Mouse (Mus musculus): ENCODE results near the gene Nell1. TPM values are rescaled to one million over a fixed set of nuclear protein-coding genes. Genes with fewer than 3 reads are reported as not detected.

Nell1 gene
- polyA plus RNA-seq, 1 experiment from 2014 or later = 0.61 TPM

- Histone ChIP-seq H3K27ac (replicated peaks in 1 of 2; ENCODE audit: control insufficient read depth in 1 of 2, insufficient read depth in 1 of 2, low read depth in 2 of 2, low read length in 2 of 2) (no peak overlapping the region), H3K4me2 (ENCODE audit: low read length) (no peak overlapping the region), H3K4me3 (ENCODE audit: control insufficient read depth in 1 of 2, insufficient read depth in 1 of 2, low read depth in 1 of 2, low read length in 2 of 2) (no peak overlapping the region), H3K4me1 (ENCODE audit: control insufficient read depth in 2 of 2, insufficient read depth in 2 of 2, low read length in 2 of 2) (no peaks in the 10 kb centered on the region), H3K36me3 (ENCODE audit: control insufficient read depth, insufficient read depth, low read length) (no peaks in the 10 kb centered on the region), H3K9me3 (ENCODE audit: control insufficient read depth, low read length) (no peaks in the 10 kb centered on the region), H3K27me3 (ENCODE audit: control insufficient read depth, insufficient read depth, low read length) (no peaks in the 10 kb centered on the region), H3K9ac (ENCODE audit: low read length) (no peak overlapping the region)
- ATAC-seq (ENCODE audit: insufficient number of reproducible peaks, insufficient read depth, low FRiP score, low read depth) = no peak
Observed at GRCm38 (mm10) chr7:50773516-50773915, 798.9 kb downstream of the Nell1 start.

GRCm38 (mm10) chr7:50781105-50781504 is 806.4 kb downstream of the Nell1 start:
- Histone ChIP-seq H3K27ac (replicated peaks in 1 of 2; ENCODE audit: control insufficient read depth in 1 of 2, insufficient read depth in 1 of 2, low read depth in 2 of 2, low read length in 2 of 2) (no peak overlapping the region), H3K27me3 (ENCODE audit: control insufficient read depth, insufficient read depth, low read length) (no peaks in the 10 kb centered on the region), H3K4me3 (ENCODE audit: control insufficient read depth in 1 of 2, insufficient read depth in 1 of 2, low read depth in 1 of 2, low read length in 2 of 2) (no peak overlapping the region), H3K9me3 (ENCODE audit: control insufficient read depth, low read length) (no peaks in the 10 kb centered on the region), H3K36me3 (ENCODE audit: control insufficient read depth, insufficient read depth, low read length) (no peaks in the 10 kb centered on the region), H3K9ac (ENCODE audit: low read length) (no peak overlapping the region), H3K4me1 (ENCODE audit: control insufficient read depth in 2 of 2, insufficient read depth in 2 of 2, low read length in 2 of 2) (no peaks in the 10 kb centered on the region), H3K4me2 (ENCODE audit: low read length) (no peak overlapping the region)
- no peak for ATAC-seq (ENCODE audit: insufficient number of reproducible peaks, insufficient read depth, low FRiP score, low read depth)
- 64% methylated on average over 1 of the region's 1 CpGs for WGBS

GRCm38 (mm10) chr7:50783652-50784051 is 809.0 kb downstream of the Nell1 start:
- Histone ChIP-seq H3K4me2 (ENCODE audit: low read length) (no peak overlapping the region), H3K36me3 (ENCODE audit: control insufficient read depth, insufficient read depth, low read length) (no peaks in the 10 kb centered on the region), H3K9me3 (ENCODE audit: control insufficient read depth, low read length) (no peaks in the 10 kb centered on the region), H3K9ac (ENCODE audit: low read length) (no peak overlapping the region), H3K27me3 (ENCODE audit: control insufficient read depth, insufficient read depth, low read length) (no peaks in the 10 kb centered on the region), H3K4me1 (ENCODE audit: control insufficient read depth in 2 of 2, insufficient read depth in 2 of 2, low read length in 2 of 2) (no peaks in the 10 kb centered on the region), H3K4me3 (ENCODE audit: control insufficient read depth in 1 of 2, insufficient read depth in 1 of 2, low read depth in 1 of 2, low read length in 2 of 2) (no peak overlapping the region), H3K27ac (replicated peaks in 1 of 2; ENCODE audit: control insufficient read depth in 1 of 2, insufficient read depth in 1 of 2, low read depth in 2 of 2, low read length in 2 of 2) (no peak overlapping the region)
- no peak for ATAC-seq (ENCODE audit: insufficient number of reproducible peaks, insufficient read depth, low FRiP score, low read depth)
- 50% methylated on average over 1 of the region's 1 CpGs for WGBS

- Histone ChIP-seq H3K27me3 (ENCODE audit: control insufficient read depth, insufficient read depth, low read length) (no peaks in the 10 kb centered on the region), H3K9ac (ENCODE audit: low read length) (no peak overlapping the region), H3K36me3 (ENCODE audit: control insufficient read depth, insufficient read depth, low read length) (no peaks in the 10 kb centered on the region), H3K4me3 (ENCODE audit: control insufficient read depth in 1 of 2, insufficient read depth in 1 of 2, low read depth in 1 of 2, low read length in 2 of 2) (no peak overlapping the region), H3K9me3 (ENCODE audit: control insufficient read depth, low read length) (no peaks in the 10 kb centered on the region), H3K27ac (replicated peaks in 1 of 2; ENCODE audit: control insufficient read depth in 1 of 2, insufficient read depth in 1 of 2, low read depth in 2 of 2, low read length in 2 of 2) (no peak overlapping the region), H3K4me1 (ENCODE audit: control insufficient read depth in 2 of 2, insufficient read depth in 2 of 2, low read length in 2 of 2) (no peaks in the 10 kb centered on the region), H3K4me2 (ENCODE audit: low read length) (no peak overlapping the region)
- ATAC-seq (ENCODE audit: insufficient number of reproducible peaks, insufficient read depth, low FRiP score, low read depth) = no peak
- WGBS = 54% methylated on average over 7 of the region's 7 CpGs
Observed at GRCm38 (mm10) chr7:50826180-50826579, 851.5 kb downstream of the Nell1 start.

GRCm38 (mm10) chr7:50832799-50833198 is 858.1 kb downstream of the Nell1 start:
- Histone ChIP-seq H3K27ac (replicated peaks in 1 of 2; ENCODE audit: control insufficient read depth in 1 of 2, insufficient read depth in 1 of 2, low read depth in 2 of 2, low read length in 2 of 2) (no peak overlapping the region), H3K36me3 (ENCODE audit: control insufficient read depth, insufficient read depth, low read length) (no peaks in the 10 kb centered on the region), H3K27me3 (ENCODE audit: control insufficient read depth, insufficient read depth, low read length) (no peaks in the 10 kb centered on the region), H3K9me3 (ENCODE audit: control insufficient read depth, low read length) (no peaks in the 10 kb centered on the region), H3K9ac (ENCODE audit: low read length) (no peak overlapping the region), H3K4me1 (ENCODE audit: control insufficient read depth in 2 of 2, insufficient read depth in 2 of 2, low read length in 2 of 2) (no peaks in the 10 kb centered on the region), H3K4me2 (ENCODE audit: low read length) (no peak overlapping the region), H3K4me3 (ENCODE audit: control insufficient read depth in 1 of 2, insufficient read depth in 1 of 2, low read depth in 1 of 2, low read length in 2 of 2) (no peak overlapping the region)
- 49% methylated on average over 3 of the region's 3 CpGs for WGBS
- ATAC-seq (ENCODE audit: insufficient number of reproducible peaks, insufficient read depth, low FRiP score, low read depth) = no peak

GRCm38 (mm10) chr7:50842646-50843045 is 868.0 kb downstream of the Nell1 start:
- Histone ChIP-seq H3K9ac (ENCODE audit: low read length) (no peak overlapping the region), H3K9me3 (ENCODE audit: control insufficient read depth, low read length) (no peaks in the 10 kb centered on the region), H3K27ac (replicated peaks in 1 of 2; ENCODE audit: control insufficient read depth in 1 of 2, insufficient read depth in 1 of 2, low read depth in 2 of 2, low read length in 2 of 2) (no peak overlapping the region), H3K27me3 (ENCODE audit: control insufficient read depth, insufficient read depth, low read length) (no peaks in the 10 kb centered on the region), H3K36me3 (ENCODE audit: control insufficient read depth, insufficient read depth, low read length) (no peaks in the 10 kb centered on the region), H3K4me1 (ENCODE audit: control insufficient read depth in 2 of 2, insufficient read depth in 2 of 2, low read length in 2 of 2) (no peaks in the 10 kb centered on the region), H3K4me3 (ENCODE audit: control insufficient read depth in 1 of 2, insufficient read depth in 1 of 2, low read depth in 1 of 2, low read length in 2 of 2) (no peak overlapping the region), H3K4me2 (ENCODE audit: low read length) (no peak overlapping the region)
- ATAC-seq (ENCODE audit: insufficient number of reproducible peaks, insufficient read depth, low FRiP score, low read depth) = no peak

- Histone ChIP-seq H3K4me3 (ENCODE audit: control insufficient read depth in 1 of 2, insufficient read depth in 1 of 2, low read depth in 1 of 2, low read length in 2 of 2) (no peak overlapping the region), H3K27me3 (ENCODE audit: control insufficient read depth, insufficient read depth, low read length) (no peaks in the 10 kb centered on the region), H3K9ac (ENCODE audit: low read length) (no peak overlapping the region), H3K4me1 (ENCODE audit: control insufficient read depth in 2 of 2, insufficient read depth in 2 of 2, low read length in 2 of 2) (no peaks in the 10 kb centered on the region), H3K9me3 (ENCODE audit: control insufficient read depth, low read length) (no peaks in the 10 kb centered on the region), H3K36me3 (ENCODE audit: control insufficient read depth, insufficient read depth, low read length) (no peaks in the 10 kb centered on the region), H3K27ac (replicated peaks in 1 of 2; ENCODE audit: control insufficient read depth in 1 of 2, insufficient read depth in 1 of 2, low read depth in 2 of 2, low read length in 2 of 2) (no peak overlapping the region), H3K4me2 (ENCODE audit: low read length) (no peak overlapping the region)
- WGBS = 58% methylated on average over 1 of the region's 1 CpGs
- ATAC-seq (ENCODE audit: insufficient number of reproducible peaks, insufficient read depth, low FRiP score, low read depth) = no peak
Observed at GRCm38 (mm10) chr7:50847921-50848320, 873.3 kb downstream of the Nell1 start.

- Histone ChIP-seq H3K27me3 (ENCODE audit: control insufficient read depth, insufficient read depth, low read length) (no peaks in the 10 kb centered on the region), H3K9ac (ENCODE audit: low read length) (no peak overlapping the region), H3K36me3 (ENCODE audit: control insufficient read depth, insufficient read depth, low read length) (no peaks in the 10 kb centered on the region), H3K4me3 (ENCODE audit: control insufficient read depth in 1 of 2, insufficient read depth in 1 of 2, low read depth in 1 of 2, low read length in 2 of 2) (no peak overlapping the region), H3K4me1 (ENCODE audit: control insufficient read depth in 2 of 2, insufficient read depth in 2 of 2, low read length in 2 of 2) (no peaks in the 10 kb centered on the region), H3K4me2 (ENCODE audit: low read length) (no peak overlapping the region), H3K9me3 (ENCODE audit: control insufficient read depth, low read length) (no peaks in the 10 kb centered on the region), H3K27ac (replicated peaks in 1 of 2; ENCODE audit: control insufficient read depth in 1 of 2, insufficient read depth in 1 of 2, low read depth in 2 of 2, low read length in 2 of 2) (no peak overlapping the region)
- WGBS = 75% methylated on average over 1 of the region's 1 CpGs
- no peak for ATAC-seq (ENCODE audit: insufficient number of reproducible peaks, insufficient read depth, low FRiP score, low read depth)
Observed at GRCm38 (mm10) chr7:50850271-50850670, 875.6 kb downstream of the Nell1 start.

Data from heart, embryonic 14.5 days (tissue).